Mouse (Mus musculus) heart, adult 2 months (tissue): ENCODE measurements around the gene Rab33b.
A peak's percentile ranks its signal among the peaks of the same experiment; 100 is the strongest.

Source experiments
- CTCF ChIP-seq: fragments of 200-600 bp; IDR thresholded peaks from 2 replicates; pipeline ENCODE4 v1.8.1; 2022; ENCODE audit warnings: antibody characterized with exemption, mild to moderate bottlenecking, moderate library complexity
- EP300 ChIP-seq: fragments of 200-500 bp; IDR thresholded peaks from 2 replicates; pipeline ENCODE4 v1.6.1; 2011; ENCODE audit warnings: low read depth, low read length, control low read depth; ENCODE audit not compliant: insufficient read depth

- TF ChIP-seq EP300 (peak; percentile 10; the same call in 1 of the 2 replicates), CTCF (peak; percentile 43)
Observed at GRCm38 (mm10) chr3:51483741-51484359, at the start of gene Rab33b.
